Mouse (Mus musculus) lung, adult 2 months (tissue): Measurements from ENCODE around the gene Clec4g.

Source experiments
- CTCF ChIP-seq: fragments of 200-500 bp; IDR thresholded peaks from 2 replicates; pipeline ENCODE4 v1.5.1; 2011; ENCODE audit warnings: mild to moderate bottlenecking, low read length, control low read depth; ENCODE audit not compliant: insufficient read depth
- POLR2A ChIP-seq: fragments of 200-500 bp; IDR thresholded peaks from 2 replicates; pipeline ENCODE4 v1.6.1; 2011; ENCODE audit warnings: low read depth, mild to moderate bottlenecking, control low read depth, low read length, borderline replicate concordance; ENCODE audit errors: extremely low read depth

DNA sequence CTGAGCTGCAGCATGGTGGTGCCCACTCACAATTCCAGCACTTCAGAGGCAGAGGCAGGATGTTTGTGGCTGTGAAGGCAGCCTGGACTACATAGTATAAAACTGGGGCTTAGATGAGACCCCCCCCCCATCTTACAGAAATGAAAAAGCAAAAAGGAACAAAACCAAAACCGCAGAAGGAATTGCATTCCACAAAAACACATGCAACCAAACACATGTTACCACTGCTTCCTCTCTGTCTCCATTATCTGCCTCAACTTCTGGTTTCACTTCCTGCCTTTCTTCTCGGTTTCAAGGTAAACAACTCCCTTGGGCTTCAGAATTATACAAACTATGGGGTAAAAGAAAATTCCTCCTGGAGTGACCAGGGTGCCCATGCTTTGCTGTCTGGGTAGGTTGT, 8.8 kb downstream of the Clec4g start:
- TF ChIP-seq CTCF (no peak), POLR2A (no peak)
